Mouse (Mus musculus) gastrocnemius, postnatal 10 days (tissue): ENCODE data around the gene Ifrd1. TPM values are rescaled to one million over a fixed set of nuclear protein-coding genes. Genes with fewer than 3 reads are reported as not detected.
A peak's percentile ranks its signal among the peaks of the same experiment; 100 is the strongest.
"Not testable (repeated sequence)": the region's sequence is repeated elsewhere in the genome, so short reads cannot be mapped to it uniquely, and the experiment has no call there.

Source experiments
- DNase-seq: peaks from one replicate; pipeline ENCODE4 v3.0.0; 2021; ENCODE audit warnings: mixed read lengths
- long read RNA-seq, 2 experiments: library from polyadenylated mRNA; stranded (forward); transcript quantifications; one replicate each; pipeline ENCODE4 v2.0.0; 2021
- total RNA-seq, 2 experiments: library from RNA; stranded (reverse); gene quantifications; 2 replicates each; pipeline ENCODE4 v1.2.3; 2021

The Ifrd1 gene
- 10 to 100 TPM; 78.5 to 81.5 TPM for total RNA-seq
- long read RNA-seq, experiment 1, transcript Ifrd1-201 (12 exons, 3,378 nt), result major isoform, 70 of 82 reads
- long read RNA-seq, experiment 1, partial matches to known transcripts, result 2 of 82 reads
- long read RNA-seq, experiment 1, other reads (novel, unspliced or antisense), result 10 of 82 reads
- long read RNA-seq, experiment 2, transcript Ifrd1-201 (12 exons, 3,378 nt), result major isoform, 62 of 73 reads
- long read RNA-seq, experiment 2, partial matches to known transcripts, result 0 of 73 reads
- long read RNA-seq, experiment 2, other reads (novel, unspliced or antisense), result 10 of 73 reads

DNA sequence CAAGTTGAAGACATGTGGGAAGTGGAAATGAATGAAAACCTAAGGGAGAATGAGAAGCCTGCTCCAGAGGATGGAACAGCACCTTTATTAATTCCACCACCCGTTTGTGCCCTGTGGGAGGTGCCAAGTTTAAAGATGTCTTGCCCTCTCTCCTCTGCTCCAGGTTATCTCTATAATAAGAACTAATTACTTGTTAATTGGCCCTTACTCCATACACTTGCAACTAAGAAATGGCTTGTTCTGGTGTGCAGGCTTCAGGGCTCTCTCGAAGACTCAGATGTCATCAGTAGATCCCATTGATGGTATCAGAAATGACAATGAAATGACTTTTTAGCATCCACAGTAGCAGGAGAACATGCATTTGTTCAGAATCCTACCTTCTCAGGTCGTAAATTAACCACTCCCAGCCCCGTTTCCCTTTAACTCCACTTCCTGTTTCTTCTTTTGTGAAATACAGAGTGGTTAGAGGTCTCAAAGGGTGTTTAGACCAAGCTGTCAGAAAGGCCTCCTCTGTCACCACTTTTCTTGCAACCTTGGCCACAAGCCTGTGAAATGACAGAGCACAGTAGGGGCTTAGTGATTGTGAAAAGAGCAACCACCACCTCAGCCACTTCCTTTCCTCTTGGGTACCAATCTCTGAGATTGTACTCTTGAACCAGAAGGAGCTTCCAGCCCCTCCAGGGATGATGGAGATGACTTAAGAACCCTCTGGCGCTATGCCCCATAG is at the start of gene Ifrd1:
Gene Ifrd1, minus strand, starts transcription at position 51 of the 727 bp plus-strand sequence.
- no peak for DNase-seq

DNA sequence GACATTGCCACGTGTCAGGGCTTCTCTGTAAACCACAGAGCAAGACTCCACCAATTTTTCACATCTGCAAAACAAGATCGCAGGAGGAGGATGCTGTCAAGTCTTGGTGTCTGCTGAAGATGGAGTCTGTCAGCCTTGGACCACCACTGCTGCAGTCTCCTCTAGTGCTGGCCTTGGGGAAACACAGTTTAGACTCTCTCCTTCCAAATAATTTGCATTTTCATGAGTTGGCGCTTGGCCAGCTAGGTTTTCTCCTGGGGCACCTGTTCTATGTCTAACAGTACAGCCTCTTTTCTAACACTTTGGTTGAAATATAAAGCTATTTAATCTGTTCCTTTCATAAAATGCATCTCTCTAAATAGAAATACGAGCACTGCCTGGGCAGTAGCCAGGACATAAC is 38.2 kb upstream of the Ifrd1 start:
- no peak for DNase-seq

DNA sequence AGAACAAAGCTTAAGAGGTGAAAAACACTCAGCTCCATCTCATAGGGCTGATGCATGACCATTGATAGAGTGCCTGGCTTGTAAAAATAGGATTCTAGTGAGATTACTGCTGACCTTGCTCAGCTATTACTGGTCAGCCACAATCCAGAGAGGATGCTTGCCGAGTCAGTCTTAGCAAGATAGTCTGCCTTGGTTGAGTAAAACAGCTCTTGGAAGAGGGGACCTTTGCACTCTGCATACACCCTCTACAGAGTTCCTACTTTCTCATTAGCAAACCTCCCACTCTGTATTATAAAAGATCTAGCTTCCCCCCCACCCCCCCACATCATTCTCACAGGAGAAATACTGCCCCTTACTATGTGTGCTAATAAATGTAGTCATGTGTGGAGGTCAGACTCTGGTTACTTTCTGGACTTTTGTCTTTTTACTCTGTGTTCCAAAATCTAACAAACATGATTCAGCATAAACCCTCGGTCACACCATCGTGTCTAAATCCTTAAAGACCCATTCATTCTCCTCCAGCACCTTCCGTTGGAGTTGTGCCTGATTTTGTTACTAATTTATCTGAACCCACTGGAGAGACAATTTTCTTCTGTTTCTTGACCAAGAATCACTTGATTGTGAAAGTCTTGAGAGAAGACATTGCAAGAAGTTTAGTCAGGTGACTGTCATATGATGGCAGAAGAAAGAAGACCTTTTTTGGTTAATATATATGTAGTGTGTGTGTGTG is 32.5 kb upstream of the Ifrd1 start:
- no peak for DNase-seq

DNA sequence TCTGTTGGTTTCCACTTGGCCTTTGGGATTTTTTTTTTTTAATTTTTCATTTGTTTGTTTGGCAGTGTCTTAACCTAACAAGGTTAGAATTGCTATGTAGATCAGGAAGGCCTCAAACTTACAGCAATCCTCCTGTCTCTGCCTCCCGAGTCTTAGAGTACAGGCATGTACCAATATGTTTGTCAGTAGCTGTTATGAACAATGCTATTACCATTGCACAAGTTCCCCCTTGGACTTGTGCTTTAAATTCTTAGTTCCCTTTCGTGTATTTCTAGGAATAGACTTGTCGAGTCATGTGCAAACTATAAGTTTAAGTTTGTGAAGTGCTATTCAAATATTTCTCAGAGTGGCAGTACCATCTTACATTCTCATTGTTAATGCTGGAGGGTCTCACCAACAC is 29.3 kb upstream of the Ifrd1 start:
- no peak for DNase-seq

DNA sequence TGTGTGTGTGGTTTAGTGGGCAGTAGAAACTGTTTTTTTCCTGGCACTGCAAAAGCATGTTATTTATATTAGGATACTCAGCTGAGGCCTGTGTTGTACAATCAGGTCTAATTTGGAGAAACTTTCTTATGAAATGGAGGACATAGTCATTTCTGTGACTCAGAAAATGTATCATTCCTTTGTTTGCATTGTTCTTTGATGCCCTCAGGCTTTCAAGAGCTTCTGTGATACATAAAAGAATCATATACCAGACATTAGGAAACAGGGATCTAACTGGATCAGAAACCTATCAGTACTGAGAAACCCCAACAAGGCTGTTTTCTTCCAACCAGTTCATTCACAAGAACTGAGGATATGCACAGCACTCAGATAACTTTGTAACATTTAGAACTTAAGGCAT is 26.6 kb upstream of the Ifrd1 start:
- no peak for DNase-seq

DNA sequence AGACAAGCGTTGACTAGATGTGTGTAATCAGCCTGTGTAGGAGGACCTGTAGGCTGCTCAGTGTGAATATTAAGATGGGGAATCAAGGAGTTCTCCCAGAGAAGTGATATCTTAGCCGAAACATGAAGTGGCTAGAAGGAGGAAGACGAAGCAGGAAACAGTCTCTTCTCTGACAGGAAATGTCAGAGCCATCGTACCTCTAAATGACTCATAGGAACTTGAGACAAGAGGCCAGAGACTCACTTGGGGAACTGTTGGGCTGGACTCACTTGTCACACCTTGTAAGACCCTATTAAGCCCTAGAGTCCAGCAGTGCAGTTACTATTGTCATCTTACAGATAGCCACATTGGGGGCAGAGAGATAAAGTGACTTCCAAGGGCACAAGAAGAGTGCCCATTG is 25.0 kb upstream of the Ifrd1 start:
- DNase-seq, result no peak

DNA sequence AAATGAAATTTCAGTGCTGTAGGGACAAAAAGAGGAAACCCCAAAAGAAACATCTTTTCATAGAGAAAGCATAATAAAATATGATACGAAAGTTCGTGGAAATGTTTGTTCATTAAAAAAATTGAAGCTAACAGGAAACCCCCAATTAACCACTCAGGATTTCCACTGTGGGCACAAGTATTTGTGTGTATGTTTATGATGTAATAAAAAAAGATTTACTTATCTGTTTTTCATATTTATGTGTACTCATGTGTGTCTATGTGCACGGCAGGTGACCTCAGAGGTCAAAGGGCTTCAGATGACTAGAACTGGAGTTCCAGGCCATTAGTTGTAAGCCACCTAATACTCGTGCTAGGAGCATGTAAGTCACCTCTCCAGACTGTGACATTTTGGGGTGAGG is 24.4 kb upstream of the Ifrd1 start:
- no peak for DNase-seq

DNA sequence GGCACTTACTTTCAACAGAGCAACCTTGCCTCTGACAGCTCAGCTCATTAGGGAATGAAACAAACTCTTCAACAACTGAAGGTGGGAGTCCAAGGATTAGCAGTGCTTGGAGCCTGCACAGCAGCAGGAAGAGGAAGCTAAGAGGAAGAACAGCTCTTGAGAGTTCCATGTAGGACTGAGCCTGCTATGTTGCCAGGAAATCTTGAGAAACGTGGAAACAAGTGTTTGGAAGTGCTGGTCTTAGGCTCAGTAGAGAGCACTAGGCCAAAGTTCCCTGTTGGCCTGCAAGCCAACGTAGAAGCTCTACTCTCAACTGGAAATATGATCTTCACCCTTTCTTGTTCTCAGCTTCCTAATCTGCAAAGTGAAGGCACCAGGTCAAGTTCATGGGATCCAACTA is 20.0 kb upstream of the Ifrd1 start:
- DNase-seq, result no peak

DNA sequence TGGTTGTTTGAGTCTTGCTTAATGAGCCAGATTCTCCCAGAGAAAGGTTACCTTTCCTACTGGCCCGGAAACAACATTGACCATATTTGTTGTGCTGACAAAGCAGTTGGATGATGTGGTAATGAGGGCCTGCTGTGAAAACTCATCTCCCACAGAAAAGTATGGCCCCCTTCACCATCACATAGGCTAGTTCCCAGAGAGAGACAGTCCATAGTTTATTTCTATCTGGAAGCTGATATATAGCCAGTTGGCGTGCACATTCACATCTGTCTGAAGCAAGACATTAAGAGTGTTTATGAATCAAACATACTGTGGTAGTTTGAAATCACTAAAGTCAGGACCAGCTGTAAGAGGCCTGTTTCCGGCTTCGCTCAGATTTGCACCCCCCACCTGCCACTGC is 15.4 kb upstream of the Ifrd1 start:
- DNase-seq, result no peak

DNA sequence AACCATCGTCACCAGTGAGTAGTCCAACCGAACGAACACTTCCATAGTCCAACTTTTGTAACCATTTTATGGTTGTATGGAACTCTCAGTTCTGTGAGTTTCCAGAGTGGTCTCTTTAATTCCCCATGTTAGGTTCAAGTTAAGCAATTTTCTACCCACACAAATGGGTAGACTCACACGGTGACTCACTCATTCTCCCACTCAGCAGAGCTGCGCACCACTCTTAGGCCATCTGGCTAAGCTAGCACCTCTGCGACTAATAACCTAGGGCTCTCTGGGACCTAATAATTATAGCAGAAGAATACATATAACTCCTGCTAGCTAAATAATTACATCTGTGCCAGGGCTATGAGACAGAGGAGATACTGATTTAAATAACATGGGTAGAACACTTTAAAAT is 14.7 kb upstream of the Ifrd1 start:
- DNase-seq, result no peak

DNA sequence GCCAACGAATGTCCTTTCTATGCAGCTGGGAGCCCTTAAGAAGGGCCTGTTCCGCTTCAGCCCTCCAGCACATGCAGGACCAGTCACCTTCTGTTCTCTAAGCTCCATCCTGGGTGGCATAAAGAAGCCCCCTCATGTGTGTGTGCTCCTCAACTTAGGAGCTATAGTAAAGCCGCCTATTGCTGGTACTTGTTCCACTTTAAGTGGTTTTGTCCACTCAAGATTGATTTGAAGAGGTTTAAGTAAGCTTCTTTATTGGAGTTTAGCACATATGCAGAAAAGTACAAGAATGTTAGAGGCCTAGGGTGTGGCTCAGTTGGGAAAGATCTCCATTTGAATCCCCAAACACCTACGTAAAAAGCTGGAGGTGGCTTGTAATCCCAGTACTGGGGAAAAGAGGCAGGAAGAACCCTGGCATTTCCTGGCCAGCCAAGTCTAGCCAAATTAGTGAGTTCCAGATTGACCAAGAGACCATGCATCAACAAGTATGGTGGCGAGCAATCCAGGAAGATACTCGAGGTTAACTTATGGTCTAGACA is 10.2 kb upstream of the Ifrd1 start:
- DNase-seq, result no peak

DNA sequence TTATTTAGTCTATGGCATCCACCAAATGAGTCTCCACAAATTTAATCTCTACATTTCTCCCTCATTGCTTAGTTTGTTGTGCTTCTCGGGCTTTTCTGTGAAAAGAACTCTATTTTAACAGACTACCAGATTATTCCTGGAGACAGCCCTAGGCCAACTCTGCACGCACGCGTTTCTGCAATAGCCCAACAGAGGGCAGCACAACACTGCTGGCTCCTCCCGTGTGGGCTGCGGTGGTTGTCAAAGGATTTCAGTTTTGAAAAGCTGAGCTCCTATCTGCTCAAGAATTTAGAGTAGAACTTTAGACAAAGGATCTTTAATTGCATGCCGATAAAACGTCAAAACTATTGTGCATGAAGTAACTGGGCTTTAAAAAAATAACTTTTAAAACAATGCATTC is 8.9 kb upstream of the Ifrd1 start:
- peak; percentile 83 for DNase-seq

DNA sequence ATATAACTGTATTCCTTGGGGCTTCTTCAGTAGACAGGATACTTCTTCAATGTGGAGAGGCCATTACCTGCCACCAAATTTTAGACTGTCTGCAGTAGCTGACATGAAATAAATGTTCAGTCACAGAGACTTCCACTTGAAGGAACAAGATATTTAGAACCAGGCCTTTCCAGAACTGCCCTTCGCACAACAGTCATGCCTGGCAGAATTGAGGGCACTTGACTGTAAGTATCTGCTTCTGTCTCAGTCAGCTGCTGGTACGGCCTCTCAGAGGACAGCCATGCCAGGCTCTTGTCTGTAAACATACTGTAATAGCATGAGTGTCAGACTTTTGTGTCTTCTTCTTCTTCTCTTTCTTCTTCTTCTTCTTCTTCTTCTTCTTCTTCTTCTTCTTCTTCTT is 8.2 kb upstream of the Ifrd1 start:
- no peak for DNase-seq

DNA sequence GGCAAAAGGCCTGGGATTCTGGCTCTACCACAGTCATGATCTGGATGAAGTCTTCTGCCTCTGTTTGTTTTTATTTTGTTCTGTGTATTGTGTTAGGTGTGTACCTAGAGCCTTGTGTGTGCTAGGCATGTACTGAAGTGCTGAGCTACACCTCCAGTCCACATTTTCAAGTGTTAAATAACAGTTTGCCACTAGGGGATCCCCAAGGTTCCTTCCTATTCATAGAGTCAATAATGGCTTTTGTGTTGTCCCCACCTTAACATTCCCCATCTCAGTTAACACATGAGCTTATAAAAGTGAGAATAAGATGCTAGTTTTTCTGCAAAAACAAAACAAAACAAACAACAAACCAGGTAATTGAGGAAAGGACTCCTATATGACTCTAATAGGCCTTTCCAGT is 7.7 kb upstream of the Ifrd1 start:
- no peak for DNase-seq

DNA sequence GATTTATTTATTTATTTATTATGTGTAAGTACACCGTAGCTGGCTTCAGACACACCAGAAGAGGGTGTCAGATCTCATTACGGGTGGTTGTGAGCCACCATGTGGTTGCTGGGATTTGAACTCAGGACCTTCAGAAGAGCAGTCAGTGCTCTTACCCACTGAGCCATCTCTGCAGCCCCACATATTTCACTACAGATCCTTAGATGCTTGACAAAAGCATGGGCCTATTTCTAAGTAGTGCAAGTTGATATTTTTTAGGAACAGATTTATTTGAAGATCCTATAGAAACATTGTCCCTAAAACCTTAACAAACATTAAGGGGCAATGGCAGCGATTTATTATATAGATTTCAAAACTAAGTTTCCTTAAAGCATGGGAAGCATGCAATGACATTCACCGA is 7.0 kb upstream of the Ifrd1 start:
- not testable (repeated sequence) for DNase-seq

DNA sequence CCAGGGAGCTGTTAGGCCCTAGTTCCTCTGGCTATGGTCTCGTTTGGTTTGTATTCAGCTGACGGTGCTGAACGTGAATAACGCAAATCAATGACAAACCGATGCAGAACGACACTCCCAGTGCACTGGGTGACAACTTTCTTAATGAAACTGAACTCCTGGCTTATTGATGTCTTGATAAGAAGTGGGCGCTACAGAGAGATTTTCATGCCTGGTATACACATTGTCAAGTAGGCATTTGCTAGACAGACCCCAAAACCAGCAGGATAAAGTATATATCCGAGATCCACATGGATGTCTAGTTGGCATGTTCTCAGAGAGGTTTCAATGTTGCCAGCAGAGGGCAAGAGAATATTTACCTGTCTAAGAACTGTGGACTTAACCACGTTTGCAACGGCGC is 6.4 kb upstream of the Ifrd1 start:
- no peak for DNase-seq

DNA sequence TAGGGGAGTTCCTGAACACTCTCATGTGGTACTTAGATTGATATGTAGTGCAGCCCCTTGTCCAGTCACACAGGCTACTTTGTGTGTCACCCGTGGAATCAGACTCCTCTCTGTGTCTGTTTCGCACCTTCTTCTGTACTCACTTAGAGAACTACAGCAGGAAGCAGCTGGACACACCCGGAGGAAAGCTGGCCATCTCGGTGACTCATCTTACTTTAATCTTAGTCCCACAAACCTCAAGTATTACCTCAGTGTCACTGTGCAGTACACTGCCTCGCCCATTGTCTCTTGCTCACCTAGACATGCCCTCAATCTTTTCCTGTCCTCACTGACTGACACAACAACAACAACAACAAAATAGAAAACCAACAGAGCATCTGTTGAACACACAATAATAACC is 4.9 kb upstream of the Ifrd1 start:
- DNase-seq, result no peak

DNA sequence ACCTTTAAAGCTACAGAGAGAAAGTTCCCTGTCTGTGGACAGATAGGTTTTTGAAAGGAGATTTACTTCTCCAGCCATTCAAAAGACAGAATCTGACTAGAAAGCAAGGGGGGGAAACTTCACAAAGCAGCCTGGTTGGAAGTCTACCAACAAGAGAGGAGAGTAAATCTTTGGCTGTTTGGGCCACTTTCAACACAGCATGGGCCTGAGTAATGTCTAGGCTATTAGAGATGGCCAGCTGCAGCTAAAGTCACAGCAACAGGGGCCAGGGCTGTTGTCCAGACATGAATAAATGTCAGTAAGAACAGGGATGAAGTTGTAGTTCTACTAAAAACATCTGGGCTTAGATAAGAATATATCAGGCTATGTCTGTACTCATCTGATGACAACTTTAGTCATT is 2.0 kb upstream of the Ifrd1 start:
- DNase-seq, result peak; percentile 11

DNA sequence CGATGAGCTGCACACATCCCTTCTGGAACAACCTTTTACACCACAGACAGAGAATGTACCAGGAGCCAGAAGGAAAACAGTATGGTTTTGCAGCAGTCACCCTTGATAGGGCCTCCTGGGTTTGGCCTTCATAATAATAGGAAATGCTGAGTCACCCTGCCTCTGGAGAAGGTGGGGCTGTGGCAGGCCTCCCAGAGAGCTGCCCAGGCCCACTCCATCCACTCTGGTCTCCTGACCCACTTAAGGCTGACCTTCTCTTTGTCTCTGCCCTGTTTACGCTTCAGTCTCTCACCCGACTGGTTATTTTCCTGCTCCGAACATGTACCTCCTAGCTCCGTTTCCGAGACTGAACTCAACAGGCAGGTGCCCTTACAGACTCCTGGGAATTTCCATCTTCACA is 328 bp downstream of the Ifrd1 start:
- DNase-seq, result no peak

DNA sequence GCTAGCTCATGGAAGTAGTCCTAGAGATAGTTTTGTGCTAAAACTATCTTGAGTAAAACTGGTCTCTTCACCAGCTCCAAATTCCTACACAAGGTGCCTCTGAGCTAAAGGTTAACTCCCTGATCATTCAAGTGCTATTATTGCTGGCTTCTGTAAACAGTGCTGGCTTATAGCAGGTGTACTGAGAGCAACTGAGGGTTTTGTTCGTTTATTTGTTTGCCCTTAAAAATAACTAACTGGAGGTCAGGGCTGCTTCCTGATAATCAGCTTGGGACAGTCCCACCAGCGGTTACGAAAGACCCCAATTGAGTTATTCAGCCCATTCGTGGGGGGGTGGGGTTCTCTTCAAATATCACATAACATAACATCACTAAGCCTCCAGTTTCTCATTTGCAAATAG is 920 bp downstream of the Ifrd1 start:
- DNase-seq, result no peak

DNA sequence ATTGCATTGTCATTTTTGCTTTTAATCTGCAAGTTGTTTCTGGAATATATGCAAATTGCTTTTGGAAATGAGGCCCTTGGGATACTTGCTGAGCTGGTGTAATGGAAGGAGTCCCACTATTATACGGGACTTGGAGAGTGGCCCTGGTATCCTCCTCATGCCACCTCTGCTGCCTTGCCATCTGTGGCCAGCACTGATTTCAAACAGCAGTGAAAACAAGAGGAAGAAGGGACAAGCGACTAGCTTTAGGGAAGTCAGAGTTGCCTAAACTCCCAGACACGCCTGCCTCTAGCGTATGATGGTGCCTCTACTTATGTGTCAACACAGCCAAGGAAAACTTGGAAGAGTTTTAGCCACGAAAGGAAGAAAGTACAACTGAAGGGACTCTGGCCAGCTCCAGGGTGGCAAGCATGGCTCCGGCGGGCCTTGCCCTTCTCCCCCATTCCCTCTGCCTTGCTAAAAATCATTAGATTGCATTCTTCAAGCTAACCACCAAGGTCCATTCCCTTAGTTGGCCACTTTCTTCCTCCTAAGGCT is 2.8 kb downstream of the Ifrd1 start:
- DNase-seq, result no peak

DNA sequence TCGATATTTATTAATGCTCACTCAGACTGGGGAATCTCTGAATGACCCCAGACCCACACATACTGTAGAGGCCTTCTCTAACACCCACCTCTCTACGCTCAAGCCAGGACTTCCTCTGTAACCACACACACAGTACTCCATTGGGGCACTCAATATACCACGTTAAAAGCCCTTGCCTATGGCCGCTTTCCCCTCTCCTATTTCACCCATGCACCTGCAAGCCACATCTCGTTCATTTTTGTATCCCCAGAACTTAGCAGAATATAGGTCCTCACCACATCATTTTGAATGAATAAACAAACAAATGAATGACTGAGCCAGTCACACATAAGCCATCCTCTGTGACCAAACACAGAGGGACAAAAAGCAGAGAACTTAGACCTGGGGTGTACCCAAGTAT is 3.4 kb downstream of the Ifrd1 start:
- DNase-seq, result no peak

DNA sequence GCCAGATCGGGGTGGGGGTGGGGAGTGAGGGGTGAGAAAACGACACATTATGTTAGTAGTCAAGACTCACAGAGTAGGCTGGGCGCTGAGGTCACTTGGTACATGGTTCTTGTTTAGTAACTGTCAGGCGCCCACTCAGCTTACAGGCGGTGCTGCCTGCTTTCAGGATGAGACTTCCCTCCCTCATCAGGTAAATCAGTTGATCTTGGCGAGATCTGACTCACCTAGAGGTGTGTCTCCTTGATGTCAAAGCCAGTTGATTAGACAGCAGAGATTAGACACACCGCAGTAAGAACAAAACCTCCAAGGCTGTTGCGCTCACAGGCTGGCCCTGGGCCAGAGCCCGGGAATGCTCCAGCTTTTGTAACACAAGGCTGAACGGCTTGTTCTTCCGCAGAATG is 4.5 kb downstream of the Ifrd1 start:
- peak; percentile 49 for DNase-seq
